Mouse (Mus musculus): ENCODE results near the gene Agbl4. TPM values are rescaled to one million over a fixed set of nuclear protein-coding genes. Genes with fewer than 3 reads are reported as not detected.

Gene Agbl4
- total and polyA plus RNA-seq, 3 experiments: not detected

- Histone ChIP-seq H3K36me3 (replicated peaks in 1 of 2; ENCODE audit: control insufficient read depth in 1 of 2, insufficient read depth in 1 of 2, low read length in 1 of 2) (no peaks in the 10 kb centered on the region), H3K4me3 (replicated peaks in 1 of 3; ENCODE audit: low read depth in 2 of 3, low read length in 2 of 3, poor library complexity in 1 of 3) (no peak overlapping the region), H3K4me1 (ENCODE audit: control insufficient read depth in 1 of 2, insufficient read depth in 2 of 2) (peaks cover 0 to 8% of the 10 kb centered on the region in 2 experiments; a peak in 3 of 4 replicates), H3K9me3 (replicated peaks; ENCODE audit: low read length) (no peaks in the 10 kb centered on the region), H3K27ac (ENCODE audit: insufficient read depth, low read depth) (no peak overlapping the region), H3K27me3 (replicated peaks) (no peaks in the 10 kb centered on the region), H3K79me2 (replicated peaks; ENCODE audit: control insufficient read depth, extremely low read depth, insufficient read depth, poor library complexity, severe bottlenecking) (no peaks in the 10 kb centered on the region), H3K9ac (ENCODE audit: insufficient read depth, low read depth) (no peak overlapping the region), H3K4me2 (ENCODE audit: insufficient read depth, low read depth, poor library complexity, severe bottlenecking) (no peak overlapping the region)
- no peak for DNase-seq (ENCODE audit: extremely low read depth)
- in situ Hi-C loops (cut with MboI; ENCODE audit: low pct_ligation_motif_present, low pct_unique_long_range_greater_than_20kb, low sequenced_read_pairs): no loop called here
- no peak for TF ChIP-seq ZC3H11A (IDR thresholded peaks at IDR 0.05; ENCODE audit: low read depth, low read length)
- no peak for TF ChIP-seq RCOR1 (conservative IDR thresholded peaks at IDR 0.05; ENCODE audit: low read depth, low read length)
- no peak for TF ChIP-seq ETS1 (conservative IDR thresholded peaks at IDR 0.05; ENCODE audit: low read depth, low read length)
- TF ChIP-seq MAX (IDR thresholded peaks at IDR 0.05; ENCODE audit: low read length): no peak
- TF ChIP-seq CHD2 (IDR thresholded peaks at IDR 0.05; ENCODE audit: low read length): no peak
- TF ChIP-seq USF2 (conservative IDR thresholded peaks at IDR 0.05; ENCODE audit: low read depth, low read length): no peak
- no peak for TF ChIP-seq GABPA (IDR thresholded peaks at IDR 0.05; ENCODE audit: insufficient replicate concordance, low read depth, low read length)
- no peak for TF ChIP-seq ZKSCAN1 (IDR thresholded peaks at IDR 0.05; ENCODE audit: borderline replicate concordance, low read depth, low read length)
- TF ChIP-seq MYC (IDR thresholded peaks at IDR 0.05; ENCODE audit: low read depth, low read length): no peak
- no peak for TF ChIP-seq MXI1 (IDR thresholded peaks at IDR 0.05; ENCODE audit: low read depth, low read length)
- no peak for TF ChIP-seq JUND (conservative IDR thresholded peaks at IDR 0.05; ENCODE audit: low read depth, low read length)
- no peak for TF ChIP-seq SIN3A (IDR thresholded peaks at IDR 0.05; ENCODE audit: low read length)
- no peak for TF ChIP-seq JUN (IDR thresholded peaks at IDR 0.05; ENCODE audit: insufficient read depth, low read depth, low read length)
- no peak for TF ChIP-seq MEF2A (IDR thresholded peaks at IDR 0.05; ENCODE audit: borderline replicate concordance, low read depth, low read length)
- TF ChIP-seq HCFC1 (IDR thresholded peaks at IDR 0.05; ENCODE audit: low read depth, low read length): no peak
- no peak for TF ChIP-seq NRF1 (IDR thresholded peaks at IDR 0.05; ENCODE audit: low read depth, low read length)
- TF ChIP-seq RAD21 (IDR thresholded peaks at IDR 0.05; ENCODE audit: low read depth, low read length): no peak
- TF ChIP-seq MAFK (IDR thresholded peaks at IDR 0.05; ENCODE audit: insufficient replicate concordance, low read length): no peak
- TF ChIP-seq ZMIZ1 (IDR thresholded peaks at IDR 0.05; ENCODE audit: low read depth, low read length): no peak
- dilution Hi-C loops (cut with MboI; ENCODE audit: extremely low pct_ligation_motif_present, extremely low pct_unique_long_range_greater_than_20kb, low sequenced_read_pairs): no loop called here
Measured at GRCm38 (mm10) chr4:111367771-111368170, 970.3 kb downstream of the Agbl4 start.

GRCm38 (mm10) chr4:111377159-111377558 lies 979.7 kb downstream of the Agbl4 start:
- Histone ChIP-seq H3K27ac (ENCODE audit: insufficient read depth, low read depth) (no peak overlapping the region), H3K9me3 (replicated peaks; ENCODE audit: low read length) (no peaks in the 10 kb centered on the region), H3K79me2 (replicated peaks; ENCODE audit: control insufficient read depth, extremely low read depth, insufficient read depth, poor library complexity, severe bottlenecking) (no peaks in the 10 kb centered on the region), H3K9ac (ENCODE audit: insufficient read depth, low read depth) (no peak overlapping the region), H3K4me1 (ENCODE audit: control insufficient read depth in 1 of 2, insufficient read depth in 2 of 2) (no peaks in the 10 kb centered on the region), H3K4me3 (replicated peaks in 1 of 3; ENCODE audit: low read depth in 2 of 3, low read length in 2 of 3, poor library complexity in 1 of 3) (no peak overlapping the region), H3K4me2 (ENCODE audit: insufficient read depth, low read depth, poor library complexity, severe bottlenecking) (no peak overlapping the region), H3K27me3 (replicated peaks) (no peaks in the 10 kb centered on the region), H3K36me3 (replicated peaks in 1 of 2; ENCODE audit: control insufficient read depth in 1 of 2, insufficient read depth in 1 of 2, low read length in 1 of 2) (no peaks in the 10 kb centered on the region)
- no peak for DNase-seq (ENCODE audit: extremely low read depth)
- TF ChIP-seq JUN (IDR thresholded peaks at IDR 0.05; ENCODE audit: insufficient read depth, low read depth, low read length) (no peak), MXI1 (IDR thresholded peaks at IDR 0.05; ENCODE audit: low read depth, low read length) (no peak), CHD2 (IDR thresholded peaks at IDR 0.05; ENCODE audit: low read length) (no peak), USF2 (conservative IDR thresholded peaks at IDR 0.05; ENCODE audit: low read depth, low read length) (no peak), TBP (conservative IDR thresholded peaks at IDR 0.05; ENCODE audit: low read depth, low read length) (no peak), IRF4 (IDR thresholded peaks at IDR 0.05; ENCODE audit: low read depth, low read length) (no peak), ZMIZ1 (IDR thresholded peaks at IDR 0.05; ENCODE audit: low read depth, low read length) (no peak), MEF2A (IDR thresholded peaks at IDR 0.05; ENCODE audit: borderline replicate concordance, low read depth, low read length) (no peak), USF1 (IDR thresholded peaks at IDR 0.05; ENCODE audit: low read depth, low read length) (no peak), CTCF (conservative IDR thresholded peaks at IDR 0.05 in 1 of 2, IDR thresholded peaks at IDR 0.05 in 1 of 2; ENCODE audit: low read depth in 2 of 2, low read length in 2 of 2) (no peak), KAT2A (IDR thresholded peaks at IDR 0.05; ENCODE audit: insufficient replicate concordance, low read length) (no peak), TCF12 (IDR thresholded peaks at IDR 0.05; ENCODE audit: low read depth, low read length) (no peak), MAX (IDR thresholded peaks at IDR 0.05; ENCODE audit: low read length) (no peak)
- dilution Hi-C loops (cut with MboI; ENCODE audit: extremely low pct_ligation_motif_present, extremely low pct_unique_long_range_greater_than_20kb, low sequenced_read_pairs) (no loop called here), in situ Hi-C loops (cut with MboI; ENCODE audit: low pct_ligation_motif_present, low pct_unique_long_range_greater_than_20kb, low sequenced_read_pairs) (no loop called here)
